Mouse (Mus musculus) megakaryocyte, embryonic 14.5 days (primary cell): ENCODE data around the gene Txlna. TPM values are rescaled to one million over a fixed set of nuclear protein-coding genes. Genes with fewer than 3 reads are reported as not detected.
A peak's percentile ranks its signal among the peaks of the same experiment; 100 is the strongest.

ENCODE experiments used
- H3K27me3 ChIP-seq: replicated peaks from 2 replicates; pipeline ENCODE3; 2012; ENCODE audit warnings: inconsistent platforms
- H3K36me3 ChIP-seq: replicated peaks from 2 replicates; pipeline ENCODE3; 2012; ENCODE audit warnings: low read length, inconsistent platforms, mixed read lengths
- H3K4me1 ChIP-seq: 2 replicates; pipeline ENCODE4 v1.6.1; 2012; ENCODE audit warnings: inconsistent platforms
- H3K4me3 ChIP-seq: replicated peaks from 2 replicates; pipeline ENCODE3; 2012; ENCODE audit warnings: moderate library complexity, mild to moderate bottlenecking, inconsistent platforms
- H3K9me3 ChIP-seq: 2 replicates; pipeline ENCODE4 v1.6.1; 2012; ENCODE audit warnings: inconsistent platforms
- FLI1 ChIP-seq: IDR thresholded peaks from 2 replicates; pipeline ENCODE4 v1.6.1; 2012; ENCODE audit warnings: low read length, inconsistent platforms, mixed read lengths
- GATA1 ChIP-seq: IDR thresholded peaks from 3 replicates; pipeline ENCODE4 v1.6.1; 2012; ENCODE audit warnings: mixed read lengths, low read length, inconsistent platforms, borderline replicate concordance
- polyA plus RNA-seq: library from polyadenylated mRNA; stranded (reverse); fragments of >175 nt; gene quantifications from 2 replicates; pipeline ENCODE4 v1.2.3, GENCODE M21; 2012; ENCODE audit warnings: low replicate concordance; ENCODE audit not compliant: insufficient read depth

Gene Txlna
- polyA plus RNA-seq, 1 experiment = 24.0 TPM

DNA sequence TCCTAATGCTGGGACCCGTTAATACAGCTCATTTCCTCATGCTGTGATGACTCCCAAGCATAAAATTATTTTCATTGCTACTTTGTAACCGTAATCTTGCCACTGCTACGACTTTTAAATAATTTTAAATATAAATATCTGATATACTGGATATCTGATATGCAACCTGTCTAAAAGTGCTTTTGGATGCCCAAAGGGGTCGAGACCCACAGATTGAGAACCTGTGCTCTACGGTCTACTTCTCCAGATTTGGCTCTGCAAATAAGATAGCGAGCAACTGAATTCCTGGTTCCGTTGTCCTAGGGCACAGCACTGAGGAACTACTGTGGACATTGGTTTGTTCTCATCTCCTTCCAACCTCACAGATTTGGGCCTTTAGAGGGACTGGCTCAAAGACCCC lies 63.2 kb downstream of the Txlna start:
- no peak overlapping the region for H3K4me3 ChIP-seq
- no peaks in the 10 kb centered on the region for H3K9me3 ChIP-seq
- H3K4me1 ChIP-seq = peaks cover 56% of the 10 kb centered on the region
- TF ChIP-seq GATA1 = no peak
- no peak for TF ChIP-seq FLI1
- peaks cover 15% of the 10 kb centered on the region for H3K27me3 ChIP-seq
- no peaks in the 10 kb centered on the region for H3K36me3 ChIP-seq

- Histone ChIP-seq H3K36me3 (no peaks in the 10 kb centered on the region), H3K27me3 (peaks cover 15% of the 10 kb centered on the region), H3K4me1 (peaks cover 57% of the 10 kb centered on the region), H3K4me3 (peak overlapping the region; percentile 56), H3K9me3 (no peaks in the 10 kb centered on the region)
- TF ChIP-seq FLI1 = no peak
- no peak for TF ChIP-seq GATA1
These were observed 63.9 kb downstream of the Txlna start for GRCm38 (mm10) chr4:129576863-129577491.

Other genes starting within 250 kb of the Txlna start
- gene Zbtb8b, start 200.2 kb downstream of the Txlna start, polyA plus RNA-seq = not detected in 2 replicates
- gene Bsdc1, start 179.5 kb downstream of the Txlna start, polyA plus RNA-seq = 19.2 and 43.3 TPM in 2 replicates
- gene Tssk3, start 150.0 kb downstream of the Txlna start, polyA plus RNA-seq = not detected in 2 replicates
- 2.1 TPM in 1 of 2 replicates, not detected in the other for gene Fam229a, start 149.9 kb downstream of the Txlna start, polyA plus RNA-seq
- gene Marcksl1, start 127.5 kb downstream of the Txlna start, polyA plus RNA-seq = 5.0 and 61.7 TPM in 2 replicates
- 6.0 and 38.0 TPM in 2 replicates for gene Hdac1, start 98.4 kb downstream of the Txlna start, polyA plus RNA-seq
- gene Lck, start 67.4 kb downstream of the Txlna start, polyA plus RNA-seq = 1.7 TPM in 1 of 2 replicates, not detected in the other
- gene Fam167b, start 62.5 kb downstream of the Txlna start, polyA plus RNA-seq = not detected in 2 replicates
- 54.3 and 121 TPM in 2 replicates for gene Eif3i, start 40.4 kb downstream of the Txlna start, polyA plus RNA-seq
- gene Tmem234, start 40.4 kb downstream of the Txlna start, polyA plus RNA-seq = 305 and 342 TPM in 2 replicates
- 0.46 TPM in 1 of 2 replicates, not detected in the other for gene Dcdc2b, start 26.8 kb downstream of the Txlna start, polyA plus RNA-seq
- 9.7 TPM in 1 of 2 replicates, not detected in the other for gene Iqcc, start 22.0 kb downstream of the Txlna start, polyA plus RNA-seq
- gene Ccdc28b, start 17.1 kb downstream of the Txlna start, polyA plus RNA-seq = 32.9 and 39.7 TPM in 2 replicates
- 6.8 and 9.0 TPM in 2 replicates for gene Kpna6, start 31.7 kb upstream of the Txlna start, polyA plus RNA-seq
- gene Tmem39b, start 55.8 kb upstream of the Txlna start, polyA plus RNA-seq = 51.4 and 264 TPM in 2 replicates
- gene Khdrbs1, start 101.2 kb upstream of the Txlna start, polyA plus RNA-seq = 67.0 and 99.6 TPM in 2 replicates
- 14.5 and 30.1 TPM in 2 replicates for gene Ptp4a2, start 170.2 kb upstream of the Txlna start, polyA plus RNA-seq